Mouse (Mus musculus) cerebellum, adult 2 months (tissue): Measurements from ENCODE around the gene Iars2.

ENCODE experiments used
- CTCF ChIP-seq: fragments of 200-500 bp; IDR thresholded peaks from 2 replicates; pipeline ENCODE4 v1.5.1; 2011; ENCODE audit warnings: low read depth, mild to moderate bottlenecking, control low read depth, low read length, moderate library complexity, borderline replicate concordance; ENCODE audit not compliant: insufficient read depth
- POLR2A ChIP-seq: fragments of 200-500 bp; IDR thresholded peaks from 2 replicates; pipeline ENCODE4 v1.6.1; 2011; ENCODE audit warnings: low read length, control low read depth, borderline replicate concordance; ENCODE audit not compliant: insufficient read depth

DNA sequence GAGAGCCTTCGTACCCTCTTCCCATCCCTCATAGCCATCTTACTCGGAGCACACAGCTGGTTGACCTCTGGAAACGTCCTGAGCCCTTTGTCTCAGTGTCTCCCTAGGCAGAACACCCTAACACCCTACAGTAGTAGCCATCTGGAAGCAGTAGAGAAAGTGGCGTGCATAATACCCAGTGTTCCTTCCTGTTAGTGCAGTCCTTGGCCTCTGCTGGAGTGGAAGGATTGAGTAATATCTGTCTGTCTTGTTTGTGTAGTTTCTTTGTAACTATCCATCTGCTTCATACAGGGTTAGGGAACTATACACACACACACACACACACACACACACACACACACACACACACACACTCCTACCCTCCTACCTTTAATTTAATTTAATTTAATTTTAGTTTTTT lies 60.5 kb downstream of the Iars2 start:
- no peak for TF ChIP-seq CTCF
- TF ChIP-seq POLR2A = no peak
